Mouse (Mus musculus) left cerebral cortex, postnatal 25 days (tissue): ENCODE results near the gene Rela. TPM values are rescaled to one million over a fixed set of nuclear protein-coding genes. Genes with fewer than 3 reads are reported as not detected.
A peak's percentile ranks its signal among the peaks of the same experiment; 100 is the strongest.

Source experiments
- DNase-seq, 2 experiments: peaks; one replicate each; pipeline ENCODE4 v3.0.0; 2022; ENCODE audit warnings: low spot score in 2 of 2, mixed read lengths in 1 of 2
- intact Hi-C: fragments of 180-260 bp; cut with DNase I; formaldehyde crosslinking; loops from one replicate; pipeline ENCODE4 v1.15.1; 2025
- total RNA-seq, 2 experiments: library from RNA; stranded (reverse); gene quantifications; 2 replicates each; pipeline ENCODE4 v1.2.3; 2021

Rela gene
- 10 to 100 TPM; 20.5 to 20.6 TPM for total RNA-seq

GRCm38 (mm10) chr19:5637069-5638047 lies at the start of gene Rela:
Gene Rela (plus strand): TSS chr19:5637483.
- DNase-seq, result peak; percentile 88 to 93
- intact Hi-C loops, result loop anchor here (1.0 to 5.0 kb wide), 3 partner anchors 27 to 51 kb away; partner anchors contain the start of genes Kat5, Map3k11, Pcnx3 and Rnaseh2c

DNA sequence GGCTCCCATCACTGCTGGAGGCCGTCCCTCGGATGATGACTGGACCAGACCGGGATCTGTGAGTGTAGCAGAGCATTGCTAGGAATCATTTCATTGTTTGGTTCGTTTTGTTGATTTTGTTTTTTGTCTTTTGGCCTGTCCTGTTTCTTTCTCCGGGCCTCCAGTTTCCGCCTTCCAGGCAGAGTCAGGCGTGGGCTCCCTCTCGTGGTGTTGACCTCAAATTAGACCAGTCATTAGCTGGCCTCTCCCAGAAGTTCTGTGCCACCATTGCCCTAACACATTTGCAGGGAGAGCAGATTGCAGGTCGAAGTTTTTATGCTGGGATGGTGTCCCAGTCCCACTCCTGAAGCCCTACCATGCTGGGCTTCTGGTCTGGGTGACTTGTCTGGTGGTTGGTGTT lies 48.1 kb upstream of the Rela start:
- no peak for DNase-seq
- intact Hi-C loops, result loop anchor here (10.0 kb wide), 1 partner anchor 154 kb away; no protein-coding TSS in a partner anchor

- intact Hi-C loops, result no loop called here
- DNase-seq, result no peak
These were observed 45.4 kb upstream of the Rela start for GRCm38 (mm10) chr19:5591888-5592287.

DNA sequence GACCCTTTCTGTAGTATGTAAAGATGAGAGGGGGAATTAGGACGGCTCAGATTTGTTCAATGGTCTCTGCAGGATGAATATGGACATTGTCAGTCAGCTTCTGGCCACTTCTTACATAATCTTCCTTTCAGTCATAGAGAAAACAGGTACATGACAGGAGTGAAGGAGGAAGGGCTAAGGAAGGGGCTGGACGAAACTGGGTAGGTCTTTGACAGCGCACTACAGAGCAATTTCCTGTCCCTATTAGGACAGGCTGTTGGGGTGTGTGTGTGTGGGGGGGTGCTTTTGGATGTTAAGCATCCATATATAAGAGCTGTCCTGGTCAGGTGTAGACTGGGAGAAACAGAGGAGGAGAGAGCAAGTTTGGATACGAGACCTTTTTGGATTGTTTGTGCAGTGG lies 38.1 kb upstream of the Rela start:
- DNase-seq, result no peak
- intact Hi-C loops, result no loop called here

GRCm38 (mm10) chr19:5601752-5602541 lies 35.3 kb upstream of the Rela start, which contains the start of gene Rnaseh2c:
Gene Rnaseh2c (plus strand): TSS chr19:5601873.
- intact Hi-C loops, result loop anchor here (5.0 kb wide), 1 partner anchor 35 kb away; the partner anchor contains the start of gene Rela
- DNase-seq, result peak; percentile 86 to 92

DNA sequence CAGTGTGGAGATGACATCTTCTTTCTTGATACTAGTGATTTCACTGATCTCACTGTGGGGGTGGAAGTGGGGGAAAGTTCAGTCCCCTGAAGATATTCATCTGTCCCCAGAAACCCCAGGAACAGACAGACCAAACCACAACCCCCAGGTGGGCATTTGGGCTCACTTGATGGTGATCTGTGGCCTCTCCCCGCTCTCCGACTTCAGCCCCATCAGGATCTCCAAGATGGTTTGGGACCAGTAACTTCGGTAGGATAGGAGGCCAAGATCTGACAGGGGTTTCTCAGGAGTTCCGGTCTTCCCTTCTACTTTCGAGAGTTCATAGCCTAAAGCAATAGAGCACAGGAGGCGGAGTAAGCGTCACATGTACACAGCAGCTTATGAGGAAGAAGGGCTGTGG lies 33.6 kb upstream of the Rela start:
- no peak for DNase-seq
- intact Hi-C loops, result loop anchor here (5.0 kb wide), 1 partner anchor 34 kb away; the partner anchor contains the start of gene Rela

- DNase-seq, result peak in 1 of 2 experiments; percentile 56
- intact Hi-C loops, result no loop called here
These were observed 32.2 kb upstream of the Rela start for GRCm38 (mm10) chr19:5605126-5605525.

GRCm38 (mm10) chr19:5606196-5606595 lies 31.1 kb upstream of the Rela start:
- intact Hi-C loops, result no loop called here
- DNase-seq, result peak in 1 of 2 experiments; percentile 25

- intact Hi-C loops, result no loop called here
- no peak for DNase-seq
These were observed 29.4 kb upstream of the Rela start for GRCm38 (mm10) chr19:5607705-5608410.

DNA sequence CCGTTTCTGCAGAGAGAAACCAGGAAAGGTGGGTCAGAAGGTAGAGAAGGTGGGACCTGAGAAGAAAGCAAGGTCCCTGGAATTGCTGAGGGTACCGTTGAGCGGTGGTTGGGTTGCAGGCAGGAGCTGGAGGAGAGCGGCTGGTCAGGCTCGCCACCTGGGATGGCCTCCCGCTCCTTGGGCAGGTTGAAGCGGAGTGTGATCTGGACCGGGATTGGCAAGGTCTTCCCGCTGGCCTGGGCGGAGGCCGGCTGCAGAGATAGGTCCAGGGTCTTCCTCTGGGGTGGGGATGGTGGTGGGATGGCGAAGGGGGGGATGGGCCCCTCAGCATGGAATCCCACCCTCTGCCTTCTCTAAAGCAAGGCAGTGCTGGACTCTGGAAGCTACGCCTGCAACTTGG lies 28.6 kb upstream of the Rela start:
- intact Hi-C loops, result no loop called here
- DNase-seq, result no peak

- intact Hi-C loops, result no loop called here
- DNase-seq, result no peak
These were observed 28.1 kb upstream of the Rela start for GRCm38 (mm10) chr19:5609171-5609546.

- intact Hi-C loops, result loop anchor here (1.0 kb wide), 1 partner anchor 28 kb away; the partner anchor contains the start of gene Rela
- DNase-seq, result peak; percentile 94 to 95
These were observed 27.5 kb upstream of the Rela start, which contains the start of gene Kat5 for GRCm38 (mm10) chr19:5609547-5610404. Gene Kat5 (minus strand): TSS chr19:5610237.

DNA sequence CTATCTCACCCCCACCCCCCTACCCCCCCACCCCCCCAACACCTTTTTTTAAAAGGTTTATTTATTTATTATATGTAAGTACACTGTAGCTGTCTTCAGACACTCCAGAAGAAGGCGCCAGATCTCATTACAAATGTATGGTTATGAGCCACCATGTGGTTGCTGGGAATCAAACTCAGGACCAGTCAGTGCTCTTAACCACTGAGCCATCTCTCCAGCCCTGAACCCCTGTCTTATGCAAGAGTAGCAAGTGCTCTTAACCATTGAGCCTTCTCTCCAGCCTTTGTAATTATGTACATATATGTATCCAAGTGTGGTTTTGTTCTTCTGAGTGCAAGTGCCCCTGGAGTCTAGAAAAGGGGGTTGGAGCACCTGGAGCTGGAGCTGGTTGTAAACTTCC lies 25.3 kb upstream of the Rela start:
- DNase-seq, result no peak
- intact Hi-C loops, result loop anchor here (2.0 kb wide), 1 partner anchor 19 kb away; no protein-coding TSS in a partner anchor

DNA sequence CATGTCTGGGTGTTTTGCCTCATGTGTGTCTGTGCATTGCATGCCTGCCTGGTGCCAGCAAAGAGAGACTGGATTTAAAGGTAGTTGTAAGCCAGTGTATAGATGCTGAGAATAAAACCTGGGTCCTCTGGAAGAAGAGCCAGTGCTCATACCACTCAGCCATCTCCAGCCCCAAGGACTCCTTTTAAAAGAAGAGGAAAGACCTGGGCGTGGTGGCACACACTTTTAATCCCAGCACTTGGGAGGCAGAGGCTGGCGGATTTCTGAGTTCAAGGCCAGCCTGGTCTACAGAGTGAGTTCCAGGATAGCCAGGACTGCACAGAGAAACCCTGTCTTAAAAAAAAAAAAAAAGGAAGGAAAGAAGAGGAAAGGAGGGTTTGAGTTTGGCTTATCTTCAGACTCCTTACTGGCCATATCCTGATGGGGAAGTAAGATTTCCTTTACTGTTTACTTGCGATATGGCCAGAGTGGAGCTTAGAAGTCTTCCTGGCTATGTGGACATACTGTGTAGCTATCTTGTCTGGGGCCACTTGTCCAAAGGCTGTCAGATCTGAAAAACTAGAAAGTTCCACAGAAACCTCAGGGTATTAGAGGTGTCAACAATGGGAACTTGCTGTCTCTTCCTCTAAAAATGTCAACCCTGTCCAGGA lies 24.4 kb upstream of the Rela start:
- DNase-seq, result no peak
- intact Hi-C loops, result loop anchor here (2.0 kb wide), 1 partner anchor 18 kb away; no protein-coding TSS in a partner anchor

GRCm38 (mm10) chr19:5614953-5615352 lies 22.3 kb upstream of the Rela start:
- no peak for DNase-seq
- intact Hi-C loops, result loop anchor here (5.0 kb wide), 1 partner anchor 33 kb away; no protein-coding TSS in a partner anchor

- no peak for DNase-seq
- intact Hi-C loops, result no loop called here
These were observed 17.3 kb upstream of the Rela start for GRCm38 (mm10) chr19:5620007-5620406.

- DNase-seq, result no peak
- intact Hi-C loops, result no loop called here
These were observed 15.4 kb upstream of the Rela start for GRCm38 (mm10) chr19:5621884-5622283.

DNA sequence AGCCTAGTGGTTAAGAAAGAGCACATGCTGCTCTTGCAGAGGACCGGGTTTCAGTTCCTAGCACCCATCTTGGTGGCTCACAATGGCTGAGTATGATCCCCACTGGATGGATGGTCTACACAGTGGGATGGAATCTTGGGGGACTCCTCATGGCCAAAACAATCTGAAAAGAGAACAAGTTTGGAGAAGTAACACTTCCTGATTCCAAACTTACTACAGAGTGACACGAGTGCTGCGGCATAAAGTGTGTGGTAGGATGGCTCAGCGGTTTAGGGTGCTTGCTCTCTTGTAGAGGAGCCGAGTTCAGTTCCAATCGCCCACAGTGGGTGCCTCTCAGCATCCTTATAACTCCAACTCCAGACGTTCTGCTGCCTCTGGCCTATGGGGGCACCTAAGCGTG lies 12.0 kb upstream of the Rela start:
- DNase-seq, result no peak
- intact Hi-C loops, result no loop called here
